Mouse (Mus musculus) ES-E14 (cell line): Measurements from ENCODE around the gene Scn4b.

Experiments used
- CHD2 ChIP-seq: IDR thresholded peaks from 2 replicates; pipeline ENCODE4 v1.6.1; 2014; ENCODE audit warnings: mild to moderate bottlenecking, low read depth, low read length, inconsistent platforms
- HCFC1 ChIP-seq: IDR thresholded peaks from 2 replicates; pipeline ENCODE4 v1.6.1; 2012; ENCODE audit warnings: low read length, inconsistent platforms, borderline replicate concordance; ENCODE audit not compliant: insufficient read depth

GRCm38 (mm10) chr9:45171073-45171610 is 32.9 kb downstream of the Scn4b start:
- TF ChIP-seq HCFC1 (no peak), CHD2 (no peak)
